Mouse (Mus musculus): ENCODE data around the gene Epb41l1. TPM values are rescaled to one million over a fixed set of nuclear protein-coding genes. Genes with fewer than 3 reads are reported as not detected.

The Epb41l1 gene
- total RNA-seq, 1 experiment: 20.5 TPM

GRCm38 (mm10) chr2:156478046-156478690 lies 57.5 kb downstream of the Epb41l1 start:
- in situ Hi-C loops (cut with MboI; ENCODE audit: low sequenced_read_pairs in 2 of 2, unreplicated experiment in 2 of 2): no loop called here
- no peak for DNase-seq (ENCODE audit: low read depth, low spot score)
- Histone ChIP-seq H3K4me3 (ENCODE audit: insufficient read depth in 1 of 2, low read depth in 1 of 2, low read length in 2 of 2, poor library complexity in 1 of 2, severe bottlenecking in 1 of 2) (no peak overlapping the region), H3K9ac (ENCODE audit: insufficient read depth, low read depth, low read length, poor library complexity, severe bottlenecking) (no peak overlapping the region), H3K27ac (ENCODE audit: insufficient read depth, low read depth, low read length, poor library complexity, severe bottlenecking) (no peak overlapping the region), H3K36me3 (ENCODE audit: control insufficient read depth, insufficient read depth, low read length, poor library complexity, severe bottlenecking) (no peaks in the 10 kb centered on the region), H3K9me3 (ENCODE audit: control insufficient read depth, insufficient read depth, low read depth, low read length) (no peaks in the 10 kb centered on the region), H3K4me1 (ENCODE audit: control insufficient read depth in 2 of 2, insufficient read depth in 2 of 2, low read length in 2 of 2, poor library complexity in 1 of 2) (peaks cover 6 to 18% of the 10 kb centered on the region in 2 experiments; a peak in 3 of 4 replicates)
- TF ChIP-seq ZNF384 (IDR thresholded peaks at IDR 0.05; ENCODE audit: low read depth, low read length) (no peak), HCFC1 (IDR thresholded peaks at IDR 0.05; ENCODE audit: borderline replicate concordance, insufficient read depth, low read length) (no peak), MAFK (IDR thresholded peaks at IDR 0.05; ENCODE audit: insufficient read depth, low read depth, low read length) (no peak), ZC3H11A (IDR thresholded peaks at IDR 0.05; ENCODE audit: borderline replicate concordance, low read depth, low read length) (no peak), CHD2 (IDR thresholded peaks at IDR 0.05; ENCODE audit: low read depth, low read length) (no peak)

DNA sequence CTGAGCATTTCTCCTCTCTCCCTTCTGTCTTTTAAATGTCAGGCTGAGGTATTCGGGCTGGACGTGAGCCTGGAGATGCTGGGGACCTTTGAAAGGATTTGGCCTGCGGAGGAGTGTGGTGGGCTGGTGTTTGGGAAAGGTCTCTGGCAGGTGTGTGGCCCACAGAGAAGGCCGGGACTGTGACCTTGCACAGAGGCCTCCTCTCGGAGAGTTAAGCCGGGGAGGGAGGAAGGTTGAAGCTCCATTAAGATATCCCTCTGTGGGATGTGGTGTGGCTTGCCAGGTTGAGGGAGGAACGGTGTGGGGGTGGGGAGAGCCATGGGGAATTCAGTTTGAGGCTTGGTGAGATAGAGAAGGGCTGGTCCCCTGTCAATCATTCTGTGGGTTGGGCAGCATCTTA lies 59.1 kb downstream of the Epb41l1 start:
- no peak for TF ChIP-seq ZNF384 (IDR thresholded peaks at IDR 0.05; ENCODE audit: low read depth, low read length)
- TF ChIP-seq CHD2 (IDR thresholded peaks at IDR 0.05; ENCODE audit: low read depth, low read length): no peak
- TF ChIP-seq ZC3H11A (IDR thresholded peaks at IDR 0.05; ENCODE audit: borderline replicate concordance, low read depth, low read length): no peak
- no peak for TF ChIP-seq MAFK (IDR thresholded peaks at IDR 0.05; ENCODE audit: insufficient read depth, low read depth, low read length)
- TF ChIP-seq HCFC1 (IDR thresholded peaks at IDR 0.05; ENCODE audit: borderline replicate concordance, insufficient read depth, low read length): no peak
- H3K9me3 ChIP-seq (ENCODE audit: control insufficient read depth, insufficient read depth, low read depth, low read length): no peaks in the 10 kb centered on the region
- H3K4me3 ChIP-seq (ENCODE audit: insufficient read depth in 1 of 2, low read depth in 1 of 2, low read length in 2 of 2, poor library complexity in 1 of 2, severe bottlenecking in 1 of 2): no peak overlapping the region
- no peak for DNase-seq (ENCODE audit: low read depth, low spot score)
- H3K36me3 ChIP-seq (ENCODE audit: control insufficient read depth, insufficient read depth, low read length, poor library complexity, severe bottlenecking): no peaks in the 10 kb centered on the region
- H3K27ac ChIP-seq (ENCODE audit: insufficient read depth, low read depth, low read length, poor library complexity, severe bottlenecking): no peak overlapping the region
- in situ Hi-C loops (cut with MboI; ENCODE audit: low sequenced_read_pairs in 2 of 2, unreplicated experiment in 2 of 2): no loop called here
- H3K9ac ChIP-seq (ENCODE audit: insufficient read depth, low read depth, low read length, poor library complexity, severe bottlenecking): no peak overlapping the region
- peaks cover 6 to 12% of the 10 kb centered on the region in 2 experiments; a peak in 3 of 4 replicates for H3K4me1 ChIP-seq (ENCODE audit: control insufficient read depth in 2 of 2, insufficient read depth in 2 of 2, low read length in 2 of 2, poor library complexity in 1 of 2)

GRCm38 (mm10) chr2:156480267-156480666 lies 59.6 kb downstream of the Epb41l1 start:
- TF ChIP-seq ZC3H11A (IDR thresholded peaks at IDR 0.05; ENCODE audit: borderline replicate concordance, low read depth, low read length) (no peak), MAFK (IDR thresholded peaks at IDR 0.05; ENCODE audit: insufficient read depth, low read depth, low read length) (no peak), ZNF384 (IDR thresholded peaks at IDR 0.05; ENCODE audit: low read depth, low read length) (no peak), CHD2 (IDR thresholded peaks at IDR 0.05; ENCODE audit: low read depth, low read length) (no peak), HCFC1 (IDR thresholded peaks at IDR 0.05; ENCODE audit: borderline replicate concordance, insufficient read depth, low read length) (no peak)
- H3K9ac ChIP-seq (ENCODE audit: insufficient read depth, low read depth, low read length, poor library complexity, severe bottlenecking): no peak overlapping the region
- H3K4me1 ChIP-seq (ENCODE audit: control insufficient read depth in 2 of 2, insufficient read depth in 2 of 2, low read length in 2 of 2, poor library complexity in 1 of 2): peaks cover 6 to 12% of the 10 kb centered on the region in 2 experiments; a peak in 3 of 4 replicates
- no peak for DNase-seq (ENCODE audit: low read depth, low spot score)
- in situ Hi-C loops (cut with MboI; ENCODE audit: low sequenced_read_pairs in 2 of 2, unreplicated experiment in 2 of 2): no loop called here
- no peaks in the 10 kb centered on the region for H3K36me3 ChIP-seq (ENCODE audit: control insufficient read depth, insufficient read depth, low read length, poor library complexity, severe bottlenecking)
- no peak overlapping the region for H3K4me3 ChIP-seq (ENCODE audit: insufficient read depth in 1 of 2, low read depth in 1 of 2, low read length in 2 of 2, poor library complexity in 1 of 2, severe bottlenecking in 1 of 2)
- no peaks in the 10 kb centered on the region for H3K9me3 ChIP-seq (ENCODE audit: control insufficient read depth, insufficient read depth, low read depth, low read length)
- H3K27ac ChIP-seq (ENCODE audit: insufficient read depth, low read depth, low read length, poor library complexity, severe bottlenecking): no peak overlapping the region

DNA sequence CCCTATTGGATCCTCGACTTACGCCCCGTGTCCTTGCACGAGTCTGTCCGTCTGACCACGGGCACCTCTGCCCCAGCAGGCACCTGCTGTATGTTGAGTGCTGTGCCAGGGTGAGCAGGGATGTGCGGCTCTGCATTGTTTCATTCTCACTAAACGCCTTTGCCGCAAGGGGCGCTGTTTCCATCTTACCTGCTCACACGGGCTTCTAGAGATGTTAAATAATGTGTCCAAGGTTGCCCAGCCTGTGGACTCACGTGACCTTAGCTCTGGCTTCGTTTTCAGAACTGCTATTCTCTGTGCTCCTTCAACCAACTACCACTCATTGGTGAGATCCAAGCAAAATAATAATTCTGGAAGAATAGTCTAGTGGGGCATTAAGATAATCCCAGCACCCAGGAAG lies 61.6 kb downstream of the Epb41l1 start:
- peak; percentile 55 for DNase-seq (ENCODE audit: low read depth, low spot score)
- no peaks in the 10 kb centered on the region for H3K9me3 ChIP-seq (ENCODE audit: control insufficient read depth, insufficient read depth, low read depth, low read length)
- TF ChIP-seq CHD2 (IDR thresholded peaks at IDR 0.05; ENCODE audit: low read depth, low read length) (no peak), ZC3H11A (IDR thresholded peaks at IDR 0.05; ENCODE audit: borderline replicate concordance, low read depth, low read length) (no peak), MAFK (IDR thresholded peaks at IDR 0.05; ENCODE audit: insufficient read depth, low read depth, low read length) (no peak), ZNF384 (IDR thresholded peaks at IDR 0.05; ENCODE audit: low read depth, low read length) (no peak), HCFC1 (IDR thresholded peaks at IDR 0.05; ENCODE audit: borderline replicate concordance, insufficient read depth, low read length) (no peak)
- H3K9ac ChIP-seq (ENCODE audit: insufficient read depth, low read depth, low read length, poor library complexity, severe bottlenecking): no peak overlapping the region
- H3K4me1 ChIP-seq (ENCODE audit: control insufficient read depth in 2 of 2, insufficient read depth in 2 of 2, low read length in 2 of 2, poor library complexity in 1 of 2): peaks cover 6 to 9% of the 10 kb centered on the region in 2 experiments; a peak in 3 of 4 replicates
- in situ Hi-C loops (cut with MboI; ENCODE audit: low sequenced_read_pairs in 2 of 2, unreplicated experiment in 2 of 2): no loop called here
- no peak overlapping the region for H3K27ac ChIP-seq (ENCODE audit: insufficient read depth, low read depth, low read length, poor library complexity, severe bottlenecking)
- H3K4me3 ChIP-seq (ENCODE audit: insufficient read depth in 1 of 2, low read depth in 1 of 2, low read length in 2 of 2, poor library complexity in 1 of 2, severe bottlenecking in 1 of 2): no peak overlapping the region
- no peaks in the 10 kb centered on the region for H3K36me3 ChIP-seq (ENCODE audit: control insufficient read depth, insufficient read depth, low read length, poor library complexity, severe bottlenecking)
